Mouse (Mus musculus) neutrophil, adult 5-6 weeks (primary cell): ENCODE results near the gene Mark4. TPM values are rescaled to one million over a fixed set of nuclear protein-coding genes. Genes with fewer than 3 reads are reported as not detected.

ENCODE experiments used
- total RNA-seq: library from RNA; stranded (forward); fragments of 200-1000 nt; gene quantifications from 2 replicates; pipeline ENCODE4 v1.2.3, GENCODE M21; 2017

Gene Mark4
- total RNA-seq, 1 experiment from 2014 or later = 17.2 TPM

Other genes with a start within 250 kb of the Mark4 start
- 0.37 TPM in 1 of 2 replicates, not detected in the other for gene Gpr4, start 246.3 kb downstream of the Mark4 start, total RNA-seq
- gene Opa3, start 230.5 kb downstream of the Mark4 start, total RNA-seq = 12.5 and 15.3 TPM in 2 replicates
- 400 and 419 TPM in 2 replicates for gene Vasp, start 187.0 kb downstream of the Mark4 start, total RNA-seq
- not detected in 2 replicates for gene Ppm1n, start 178.8 kb downstream of the Mark4 start, total RNA-seq
- gene Rtn2, start 176.2 kb downstream of the Mark4 start, total RNA-seq = not detected in 2 replicates
- 60.5 and 64.4 TPM in 2 replicates for gene Fosb, start 148.8 kb downstream of the Mark4 start, total RNA-seq
- gene Ercc1, start 114.0 kb downstream of the Mark4 start, total RNA-seq = 19.6 and 28.2 TPM in 2 replicates
- gene Cd3eap, start 99.3 kb downstream of the Mark4 start, total RNA-seq = 7.1 and 7.3 TPM in 2 replicates
- gene Ppp1r13l, start 99.1 kb downstream of the Mark4 start, total RNA-seq = 0.12 and 0.37 TPM in 2 replicates
- gene Ercc2, start 76.8 kb downstream of the Mark4 start, total RNA-seq = 27.4 and 30.1 TPM in 2 replicates
- gene Klc3, start 54.7 kb downstream of the Mark4 start, total RNA-seq = 0.81 TPM in 1 of 2 replicates, not detected in the other
- not detected in 2 replicates for gene Ckm, start 54.0 kb downstream of the Mark4 start, total RNA-seq
- 0.12 TPM in 1 of 2 replicates, not detected in the other for gene Exoc3l2, start 4.5 kb upstream of the Mark4 start, total RNA-seq
- 3.9 and 4.4 TPM in 2 replicates for gene Bloc1s3, start 49.5 kb upstream of the Mark4 start, total RNA-seq
- gene Trappc6a, start 49.6 kb upstream of the Mark4 start, total RNA-seq = 8.7 and 14.3 TPM in 2 replicates
- not detected in 2 replicates for gene Nkpd1, start 59.0 kb upstream of the Mark4 start, total RNA-seq
- 29.9 and 31.1 TPM in 2 replicates for gene Ppp1r37, start 104.3 kb upstream of the Mark4 start, total RNA-seq
- gene Zfp296, start 118.5 kb upstream of the Mark4 start, total RNA-seq = 8.7 and 11.6 TPM in 2 replicates
- 44.1 and 49.8 TPM in 2 replicates for gene Gemin7, start 118.8 kb upstream of the Mark4 start, total RNA-seq
- 97.9 and 108 TPM in 2 replicates for gene Clasrp, start 145.7 kb upstream of the Mark4 start, total RNA-seq
- 37.0 and 41.1 TPM in 2 replicates for gene Relb, start 170.6 kb upstream of the Mark4 start, total RNA-seq
- gene Clptm1, start 206.2 kb upstream of the Mark4 start, total RNA-seq = 45.9 and 51.4 TPM in 2 replicates
- gene Apoc2, start 219.1 kb upstream of the Mark4 start, total RNA-seq = 14.0 and 17.5 TPM in 2 replicates
- gene Gm44805, start 222.6 kb upstream of the Mark4 start, total RNA-seq = not detected in 2 replicates
- 0.23 TPM in 1 of 2 replicates, not detected in the other for gene Apoc4, start 222.7 kb upstream of the Mark4 start, total RNA-seq
- 2.7 and 12.5 TPM in 2 replicates for gene Apoc1, start 233.8 kb upstream of the Mark4 start, total RNA-seq
- 399 and 429 TPM in 2 replicates for gene Apoe, start 240.4 kb upstream of the Mark4 start, total RNA-seq